Mouse (Mus musculus) layer of hippocampus, adult 2 months (tissue): ENCODE data around the gene Rsrc1. TPM values are rescaled to one million over a fixed set of nuclear protein-coding genes. Genes with fewer than 3 reads are reported as not detected.
"Not testable (repeated sequence)": the region's sequence is repeated elsewhere in the genome, so short reads cannot be mapped to it uniquely, and the experiment has no call there.

Experiments used
- DNase-seq, 2 experiments: peaks; one replicate each; pipeline ENCODE4 v3.0.0; 2022; ENCODE audit warnings: low spot score in 2 of 2
- H3K27ac ChIP-seq: fragments of 200-600 bp; 2 replicates; pipeline ENCODE4 v1.8.1; 2022
- H3K4me3 ChIP-seq: fragments of 200-600 bp; 2 replicates; pipeline ENCODE4 v1.8.1; 2022; ENCODE audit warnings: mild to moderate bottlenecking
- CTCF ChIP-seq: fragments of 200-600 bp; conservative IDR thresholded peaks from 2 replicates; pipeline ENCODE4 v1.8.1; 2022; ENCODE audit warnings: antibody characterized with exemption, mild to moderate bottlenecking, moderate library complexity
- total RNA-seq, 2 experiments: library from RNA; stranded (reverse); gene quantifications; 2 replicates each; pipeline ENCODE4 v1.2.3; 2021

Gene Rsrc1
- total RNA-seq, 2 experiments from 2014 or later: 40.2 to 41.5 TPM

GRCm38 (mm10) chr3:67059755-67060154 is 78.6 kb downstream of the Rsrc1 start:
- Histone ChIP-seq H3K4me3 (no peak overlapping the region), H3K27ac (no peak overlapping the region)
- DNase-seq: no peak
- no peak for TF ChIP-seq CTCF

DNA sequence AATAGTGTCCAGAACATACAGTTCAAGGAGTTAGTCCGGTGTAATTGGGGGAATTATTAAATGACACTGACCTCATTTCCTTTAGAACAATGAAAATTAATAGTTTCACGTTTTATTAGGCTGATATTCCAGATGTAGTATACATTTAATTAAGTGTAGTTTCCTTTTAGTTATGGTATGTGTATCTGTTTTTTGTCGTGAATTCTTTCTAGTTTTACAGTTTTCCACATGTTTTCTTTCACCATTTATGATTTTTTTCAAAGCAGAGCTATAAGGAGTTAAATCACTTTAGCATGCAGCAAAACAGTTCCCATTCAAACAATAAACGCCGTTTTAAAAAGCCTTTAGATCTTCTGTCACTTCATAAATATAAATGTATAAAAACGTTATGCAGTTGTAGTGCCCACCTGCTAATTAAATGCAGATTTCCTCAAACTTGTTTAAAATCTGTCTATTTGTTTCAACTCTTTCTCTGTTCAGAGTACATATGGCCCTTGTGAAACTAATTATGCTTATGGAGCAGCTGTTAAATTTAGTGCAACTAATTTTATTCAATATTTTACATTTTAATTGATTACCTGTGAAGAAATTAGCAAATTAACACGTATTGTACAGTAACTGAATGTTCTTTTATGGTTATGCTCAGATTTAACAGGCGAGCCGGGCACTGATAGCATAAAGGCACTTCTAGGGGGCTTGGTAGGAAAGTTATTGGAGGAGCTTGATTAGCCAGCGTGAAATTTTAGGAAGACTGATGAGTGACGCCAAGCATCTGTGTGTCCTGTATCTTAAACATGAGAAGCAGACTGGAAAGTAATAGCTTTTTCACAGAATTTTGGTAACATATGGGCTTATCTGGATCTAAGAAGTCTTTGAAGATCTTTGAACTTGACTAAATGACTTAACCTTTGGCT is 89.6 kb downstream of the Rsrc1 start:
- Histone ChIP-seq H3K4me3 (no peak overlapping the region), H3K27ac (no peak overlapping the region)
- TF ChIP-seq CTCF: no peak
- no peak for DNase-seq

GRCm38 (mm10) chr3:67073653-67074052 is 92.5 kb downstream of the Rsrc1 start:
- not testable (repeated sequence) for DNase-seq, H3K27ac ChIP-seq, H3K4me3 ChIP-seq

DNA sequence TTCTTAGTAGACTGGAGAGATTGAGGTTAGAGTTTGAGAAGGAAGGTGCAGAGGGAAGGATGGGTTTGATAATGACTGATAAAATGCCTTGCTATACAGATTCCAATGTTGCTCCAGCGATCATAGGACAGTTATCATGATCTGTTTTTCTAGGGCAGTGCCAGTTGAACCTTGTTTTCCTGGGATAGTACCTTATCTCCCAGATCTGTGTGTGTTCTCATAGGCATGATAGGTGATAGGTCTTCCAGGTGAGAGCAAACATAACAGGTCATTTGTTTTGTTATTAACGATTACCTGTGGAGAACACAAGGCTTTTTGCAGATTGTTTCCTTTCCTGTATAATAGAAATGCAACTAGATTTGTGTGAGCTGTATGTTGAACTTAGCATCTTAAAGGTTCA is 94.3 kb downstream of the Rsrc1 start:
- Histone ChIP-seq H3K4me3 (no peak overlapping the region), H3K27ac (no peak overlapping the region)
- no peak for DNase-seq
- TF ChIP-seq CTCF: no peak

- H3K27ac ChIP-seq: no peak overlapping the region
- no peak for TF ChIP-seq CTCF
- H3K4me3 ChIP-seq: no peak overlapping the region
- no peak for DNase-seq
These were observed 103.6 kb downstream of the Rsrc1 start for GRCm38 (mm10) chr3:67084742-67085141.

DNA sequence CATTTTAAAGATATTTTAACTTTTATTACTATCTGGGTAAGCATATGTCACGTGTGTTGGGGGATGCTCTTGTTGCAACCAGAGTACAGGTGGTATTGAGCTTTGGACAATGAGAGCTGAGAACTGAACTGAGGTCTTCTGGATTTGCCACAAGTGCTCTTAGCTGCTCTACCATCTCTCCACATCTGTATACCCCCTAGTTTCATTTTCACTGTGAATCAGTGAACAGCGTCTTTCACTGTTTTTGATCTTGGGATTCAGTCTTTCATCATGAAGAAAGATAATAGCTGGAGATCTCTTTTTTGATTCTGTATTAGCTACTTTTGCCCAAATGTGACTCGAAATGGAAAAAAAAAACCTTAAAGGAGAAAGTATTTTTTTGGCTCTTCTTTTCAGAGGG is 127.2 kb downstream of the Rsrc1 start:
- DNase-seq: no peak
- no peak overlapping the region for H3K27ac ChIP-seq
- TF ChIP-seq CTCF: no peak
- H3K4me3 ChIP-seq: no peak overlapping the region

GRCm38 (mm10) chr3:67116317-67116716 is 135.1 kb downstream of the Rsrc1 start:
- peak in 1 of 2 experiments; percentile 5 for DNase-seq
- no peak for TF ChIP-seq CTCF
- no peak overlapping the region for H3K27ac ChIP-seq
- H3K4me3 ChIP-seq: no peak overlapping the region

DNA sequence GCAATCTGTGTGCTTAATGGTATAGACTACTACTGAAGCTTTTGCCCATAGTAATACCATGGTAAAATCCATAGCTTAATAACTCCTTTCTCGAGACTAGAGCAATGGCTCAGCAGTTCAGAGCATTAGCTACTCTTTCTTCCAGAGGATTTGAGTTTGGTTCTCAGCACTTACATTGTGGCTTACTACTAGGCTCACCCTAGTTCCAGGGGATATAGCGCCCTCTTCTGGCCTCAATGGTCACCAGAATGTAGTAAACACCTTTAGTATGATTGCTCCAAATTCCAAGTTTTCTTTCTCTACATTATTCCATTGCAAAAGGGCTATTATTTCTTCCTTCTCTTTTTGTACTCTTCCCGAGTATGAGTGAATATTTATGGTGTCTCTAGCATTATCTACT is 151.3 kb downstream of the Rsrc1 start:
- no peak overlapping the region for H3K4me3 ChIP-seq
- no peak overlapping the region for H3K27ac ChIP-seq
- DNase-seq: no peak
- TF ChIP-seq CTCF: peak; percentile 32

DNA sequence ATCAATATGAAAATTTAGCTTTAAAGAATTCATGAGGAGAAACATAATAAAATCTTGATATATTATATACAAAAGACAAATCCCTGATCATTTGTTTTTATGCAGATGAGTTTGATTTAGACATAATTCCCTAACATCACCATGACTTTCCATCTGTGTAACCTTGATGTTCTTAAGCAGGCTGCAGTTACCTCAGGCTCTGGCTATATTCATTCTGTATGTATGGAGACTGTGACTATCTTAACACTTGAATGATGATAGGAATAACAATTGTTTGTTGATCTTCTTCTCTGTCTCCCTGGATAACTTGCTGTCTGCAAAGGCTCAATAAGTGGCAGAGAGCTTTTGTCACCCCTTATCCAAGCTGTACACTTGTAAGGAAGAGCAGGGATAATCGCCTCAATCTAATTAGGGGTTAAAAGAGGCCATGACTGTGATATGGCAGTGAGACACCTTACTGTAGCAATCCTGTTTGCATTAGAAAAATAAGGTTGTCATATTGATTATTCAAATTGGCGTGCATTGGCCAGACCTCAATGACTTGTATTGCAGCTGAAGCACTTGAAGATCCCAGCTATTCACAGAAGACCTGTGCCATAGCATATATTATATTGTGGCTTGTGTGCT is 154.7 kb downstream of the Rsrc1 start:
- Histone ChIP-seq H3K4me3 (no peak overlapping the region), H3K27ac (no peak overlapping the region)
- TF ChIP-seq CTCF: no peak
- no peak for DNase-seq

GRCm38 (mm10) chr3:67144952-67145351 is 163.8 kb downstream of the Rsrc1 start:
- no peak for TF ChIP-seq CTCF
- Histone ChIP-seq H3K27ac (no peak overlapping the region), H3K4me3 (no peak overlapping the region)
- DNase-seq: no peak

DNA sequence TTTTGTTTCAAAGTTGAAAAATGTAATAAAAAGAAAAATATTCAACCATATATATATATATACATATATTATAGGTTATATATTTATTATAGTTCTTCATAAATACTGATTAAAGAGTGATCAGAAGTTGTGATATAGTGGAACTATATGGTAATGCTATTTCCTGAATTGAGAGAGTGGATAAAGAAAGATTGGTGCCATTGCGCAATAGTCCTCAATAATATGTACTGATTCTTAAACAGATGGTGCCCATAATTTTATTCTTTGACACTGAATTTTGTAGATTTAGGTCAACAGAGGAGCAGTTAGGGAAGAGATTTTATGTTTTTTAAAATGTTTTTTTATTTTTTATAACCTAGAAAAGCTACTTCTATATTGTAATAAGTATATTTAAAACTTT is 165.1 kb downstream of the Rsrc1 start:
- Histone ChIP-seq H3K4me3 (no peak overlapping the region), H3K27ac (no peak overlapping the region)
- DNase-seq: no peak
- no peak for TF ChIP-seq CTCF

DNA sequence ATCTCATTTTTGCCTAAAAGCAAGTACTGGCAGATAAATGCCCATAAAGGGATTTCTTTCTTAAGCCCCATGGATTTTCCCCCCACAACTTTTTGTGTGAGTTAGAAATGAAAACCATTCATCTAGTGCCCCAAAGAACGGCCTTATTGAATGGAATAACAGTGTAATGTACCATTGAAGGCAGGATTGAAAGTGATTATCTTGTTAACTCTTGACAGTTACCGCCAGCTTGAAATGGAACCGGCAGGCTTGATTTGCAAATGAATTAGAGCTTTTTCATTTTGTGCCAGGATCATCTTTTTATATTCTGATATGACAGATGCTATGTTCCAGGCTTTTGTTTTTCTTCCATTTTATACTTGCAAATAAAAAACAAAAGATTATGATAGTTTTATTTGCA is 166.1 kb downstream of the Rsrc1 start:
- peak in 1 of 2 experiments; percentile 44 for DNase-seq
- TF ChIP-seq CTCF: no peak
- Histone ChIP-seq H3K4me3 (peak overlapping the region; percentile 7; the same call in 1 of the 2 replicates), H3K27ac (peak overlapping the region; percentile 81)

GRCm38 (mm10) chr3:67197179-67197578 is 216.0 kb downstream of the Rsrc1 start:
- no peak for DNase-seq
- Histone ChIP-seq H3K4me3 (no peak overlapping the region), H3K27ac (no peak overlapping the region)
- peak; percentile 55 for TF ChIP-seq CTCF

DNA sequence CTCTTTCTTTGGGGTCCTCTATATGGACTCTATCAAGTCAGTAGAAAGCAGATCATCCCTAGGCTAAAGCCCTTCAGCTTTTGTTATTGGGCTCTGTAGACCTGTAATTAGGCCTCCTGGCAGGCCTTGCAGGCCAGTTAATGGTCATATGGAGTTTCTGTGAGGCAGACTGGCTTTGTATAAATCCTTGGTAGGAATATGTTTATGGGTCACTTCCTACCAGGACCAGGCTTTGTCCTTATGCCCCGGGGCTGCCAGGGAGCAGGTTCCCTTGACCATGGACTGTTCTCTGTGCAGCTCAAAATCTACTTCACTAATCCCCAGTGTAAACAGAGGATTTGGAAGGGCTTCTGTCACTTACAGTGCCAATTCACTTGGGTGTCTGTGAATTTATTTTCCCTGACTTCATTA is 231.9 kb downstream of the Rsrc1 start:
- Histone ChIP-seq H3K4me3 (no peak overlapping the region), H3K27ac (no peak overlapping the region)
- no peak for DNase-seq
- TF ChIP-seq CTCF: no peak
